Mouse (Mus musculus) adrenal gland, postnatal 14 days (tissue): Measurements from ENCODE around the gene Col11a2. TPM values are rescaled to one million over a fixed set of nuclear protein-coding genes. Genes with fewer than 3 reads are reported as not detected.

Source experiments
- DNase-seq: peaks from one replicate; pipeline ENCODE4 v3.0.0; 2021; ENCODE audit warnings: mixed read lengths
- microRNA-seq, 2 experiments: library from miRNA; unstranded; fragments of <30 nt; microRNA quantifications; one replicate each; pipeline ENCODE4 v1.2.0; 2021
- total RNA-seq: library from RNA; stranded (reverse); gene quantifications from 2 replicates; pipeline ENCODE4 v1.2.3, GENCODE M21; 2021

Gene Col11a2
- total RNA-seq, 1 experiment from 2014 or later, result 1.1 TPM

DNA sequence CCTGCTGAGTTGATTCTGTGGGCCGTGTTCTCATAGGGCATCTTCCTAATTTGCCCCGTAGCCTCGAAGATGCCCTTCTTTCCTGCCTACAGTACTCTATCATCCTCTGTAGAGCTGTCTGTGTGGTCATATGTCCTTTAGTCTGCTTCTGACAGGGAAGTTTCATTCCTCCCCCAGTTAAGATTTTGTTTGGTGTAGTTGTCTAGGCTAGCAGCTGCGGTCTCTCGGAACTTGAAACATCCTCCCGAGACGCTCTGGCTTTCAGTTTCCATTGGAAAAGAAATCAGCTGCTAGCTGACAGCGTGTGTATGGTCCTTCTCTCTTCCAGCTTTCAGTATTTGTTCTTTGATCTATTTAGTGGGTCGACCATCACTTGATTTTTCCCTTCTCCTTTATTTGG, 65.6 kb downstream of the Col11a2 start:
- no peak for DNase-seq

DNA sequence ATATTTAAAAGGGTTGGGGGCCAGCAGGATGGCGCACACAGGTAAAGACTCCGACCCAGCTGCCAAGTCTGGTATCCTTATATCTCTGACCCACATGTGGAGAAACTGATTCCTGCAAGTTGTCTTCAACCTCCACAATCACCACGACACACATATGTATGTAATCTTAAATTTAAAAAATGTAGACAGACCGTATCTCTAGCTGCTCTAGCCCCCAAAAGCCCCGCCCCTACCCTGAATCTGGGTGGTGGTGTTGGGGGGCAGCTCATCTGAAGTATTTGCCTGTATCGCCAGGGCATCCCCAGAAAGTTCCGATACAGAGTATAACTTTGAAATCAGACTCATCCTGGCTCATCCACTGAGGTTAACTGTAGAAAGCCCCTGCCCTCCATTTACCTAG, 67.3 kb downstream of the Col11a2 start:
- no peak for DNase-seq

DNA sequence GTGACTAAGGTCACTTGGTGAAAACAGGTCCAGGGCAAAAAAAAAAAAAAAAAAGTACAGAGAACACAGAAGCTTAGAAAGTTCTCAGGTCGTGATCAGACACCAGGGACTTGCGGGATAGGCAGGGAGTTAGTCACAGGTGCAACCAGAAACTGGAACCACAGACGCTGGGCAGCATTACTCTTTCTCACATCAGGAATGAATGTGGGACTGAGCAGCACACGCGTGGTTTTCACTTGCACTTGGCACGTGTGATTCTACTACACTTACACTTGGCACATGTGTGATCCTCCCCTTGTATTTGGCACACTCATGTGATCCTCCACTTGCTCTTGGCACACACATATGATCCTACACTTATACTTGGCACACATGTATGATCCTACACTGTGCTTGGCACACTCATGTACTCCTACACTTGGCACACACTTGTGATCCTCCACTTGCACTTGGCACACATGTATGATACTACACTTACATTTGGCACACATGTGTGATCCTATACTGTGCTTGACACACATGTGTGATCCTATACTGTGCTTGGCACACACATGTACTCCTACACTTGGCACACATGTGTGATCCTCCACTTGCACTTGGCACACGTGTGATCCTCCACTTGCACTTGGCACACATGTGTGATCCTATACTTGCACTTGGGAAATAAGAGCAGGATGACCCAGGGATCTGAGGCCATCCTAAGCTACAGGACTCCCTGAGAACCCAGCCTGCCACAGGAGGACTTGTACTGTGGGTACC, 68.1 kb downstream of the Col11a2 start:
- DNase-seq, result no peak

DNA sequence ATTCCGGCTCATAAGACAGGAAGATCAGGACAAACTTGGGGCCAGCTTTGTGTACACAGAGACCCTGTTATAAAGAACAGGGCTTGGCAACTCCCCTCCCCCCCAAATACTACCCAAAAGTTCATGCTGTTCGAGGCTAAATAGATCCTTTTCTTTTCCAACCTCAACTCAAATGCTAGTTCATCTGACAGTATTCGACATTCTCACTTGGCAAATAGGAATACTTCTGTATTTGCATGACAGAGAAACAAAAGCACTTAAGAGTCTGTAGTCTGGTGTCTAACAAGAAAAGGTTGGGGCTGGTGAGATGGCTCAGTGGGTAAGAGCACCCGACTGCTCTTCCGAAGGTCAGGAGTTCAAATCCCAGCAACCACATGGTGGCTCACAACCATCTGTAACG, 69.2 kb downstream of the Col11a2 start:
- no peak for DNase-seq

DNA sequence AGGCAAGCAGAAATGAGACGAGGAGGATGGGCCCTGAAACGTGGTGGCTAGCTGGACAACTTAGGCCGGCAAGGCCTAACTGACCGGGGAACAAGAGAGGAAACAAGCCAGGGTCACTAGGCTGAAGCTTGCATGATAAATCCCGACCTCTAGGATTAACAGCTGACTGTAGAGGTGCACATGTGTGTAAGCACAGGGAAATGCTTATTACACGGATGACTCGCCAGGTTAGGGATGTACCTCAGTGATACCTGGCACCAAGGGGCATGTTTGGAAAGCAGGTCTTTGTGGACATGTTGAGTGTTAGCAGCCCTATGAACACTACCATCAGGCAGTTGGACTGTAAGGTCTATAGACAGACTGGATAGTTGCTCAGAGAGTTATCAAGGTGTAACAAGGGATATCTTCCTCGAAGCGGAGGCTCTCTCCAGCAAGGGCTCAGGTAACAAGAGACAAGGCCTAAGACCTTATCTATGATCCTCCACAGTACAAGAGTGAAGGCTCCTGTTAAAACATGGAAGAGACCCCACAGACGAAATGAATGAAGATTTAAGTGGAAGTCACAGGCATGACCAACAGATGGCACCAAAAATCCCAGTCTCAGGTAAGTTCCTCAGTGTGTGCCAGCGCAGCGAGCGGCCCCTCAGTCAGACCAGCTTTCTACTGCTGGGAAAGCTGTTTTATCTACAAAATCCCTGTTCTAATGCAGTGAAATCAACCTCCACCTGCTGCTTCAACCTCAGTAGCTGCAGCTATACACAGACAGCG, 70.0 kb downstream of the Col11a2 start:
- DNase-seq, result no peak

DNA sequence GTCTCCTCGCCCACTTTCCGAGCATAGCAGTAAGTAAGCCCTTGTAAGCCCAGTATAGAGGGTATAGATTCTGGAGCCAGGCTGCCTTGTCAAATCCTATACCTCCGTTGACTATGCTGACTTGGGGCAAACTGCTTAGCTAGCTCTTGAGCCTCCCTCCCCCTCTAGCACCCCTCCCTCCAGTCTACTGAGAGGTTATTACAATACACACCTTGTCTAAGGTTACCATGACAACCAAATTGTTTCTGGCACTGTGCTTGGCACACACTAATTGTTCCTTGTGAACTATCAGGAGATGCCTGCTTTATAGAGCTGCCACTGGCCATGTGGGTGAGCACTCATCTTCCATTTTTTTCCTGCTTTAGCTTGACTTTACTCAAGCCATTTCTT, 70.6 kb downstream of the Col11a2 start:
- DNase-seq, result no peak

GRCm38 (mm10) chr17:34110309-34110708, 71.1 kb downstream of the Col11a2 start:
- no peak for DNase-seq

- no peak for DNase-seq
Observed at GRCm38 (mm10) chr17:34114114-34114513, 74.9 kb downstream of the Col11a2 start.

Small RNA genes within 50 kb of the gene (microRNA-seq; reads per million reads assigned to microRNA genes)
- gene Mir219a-1 (0.43 to 1.1 reads per million in 2 experiments), gene Mir219c (0 reads per million in 2 experiments)

Other genes starting within 250 kb of the Col11a2 start
- gene Kank3, start 228.9 kb upstream of the Col11a2 start, total RNA-seq, result 92.4 and 108 TPM in 2 replicates
- 1,257 and 1,514 TPM in 2 replicates for gene Rps28, start 214.9 kb upstream of the Col11a2 start, total RNA-seq
- gene Ndufa7, start 214.9 kb upstream of the Col11a2 start, total RNA-seq, result 505 and 552 TPM in 2 replicates
- gene Cd320, start 196.3 kb upstream of the Col11a2 start, total RNA-seq, result 31.5 and 36.5 TPM in 2 replicates
- not detected in 2 replicates for gene Gm7029, start 165.6 kb upstream of the Col11a2 start, total RNA-seq
- 11.0 and 12.4 TPM in 2 replicates for gene Kifc1, start 148.8 kb upstream of the Col11a2 start, total RNA-seq
- gene Platr17, start 134.3 kb upstream of the Col11a2 start, total RNA-seq, result not detected in 2 replicates
- 27.7 and 32.0 TPM in 2 replicates for gene Daxx, start 130.0 kb upstream of the Col11a2 start, total RNA-seq
- 132 and 145 TPM in 2 replicates for gene Tapbp, start 123.5 kb upstream of the Col11a2 start, total RNA-seq
- 25.5 and 34.5 TPM in 2 replicates for gene Zbtb22, start 123.5 kb upstream of the Col11a2 start, total RNA-seq
- gene Rgl2, start 109.9 kb upstream of the Col11a2 start, total RNA-seq, result 53.2 and 80.3 TPM in 2 replicates
- gene Pfdn6, start 99.1 kb upstream of the Col11a2 start, total RNA-seq, result 96.2 and 102 TPM in 2 replicates
- 32.9 and 35.7 TPM in 2 replicates for gene Wdr46, start 98.8 kb upstream of the Col11a2 start, total RNA-seq
- gene B3galt4, start 87.9 kb upstream of the Col11a2 start, total RNA-seq, result 3.2 and 6.2 TPM in 2 replicates
- 46.8 and 52.9 TPM in 2 replicates for gene Vps52, start 83.6 kb upstream of the Col11a2 start, total RNA-seq
- gene Rps18, start 83.4 kb upstream of the Col11a2 start, total RNA-seq, result 760 and 860 TPM in 2 replicates
- gene H2-K1, start 39.1 kb upstream of the Col11a2 start, total RNA-seq, result 212 and 322 TPM in 2 replicates
- 36.6 and 42.5 TPM in 2 replicates for gene Ring1, start 14.8 kb upstream of the Col11a2 start, total RNA-seq
- 207 and 212 TPM in 2 replicates for gene H2-Ke6, start 11.4 kb upstream of the Col11a2 start, total RNA-seq
- gene Slc39a7, start 7.8 kb upstream of the Col11a2 start, total RNA-seq, result 127 and 161 TPM in 2 replicates
- 54.5 and 66.6 TPM in 2 replicates for gene Rxrb, start 7.6 kb upstream of the Col11a2 start, total RNA-seq
- 0.33 and 4.1 TPM in 2 replicates for gene H2-Oa, start 52.9 kb downstream of the Col11a2 start, total RNA-seq
- gene H2-DMa, start 80.1 kb downstream of the Col11a2 start, total RNA-seq, result 8.0 and 18.8 TPM in 2 replicates
- gene Brd2, start 83.2 kb downstream of the Col11a2 start, total RNA-seq, result 198 and 203 TPM in 2 replicates
- gene H2-DMb2, start 103.9 kb downstream of the Col11a2 start, total RNA-seq, result 2.7 and 17.0 TPM in 2 replicates
- gene H2-DMb1, start 113.6 kb downstream of the Col11a2 start, total RNA-seq, result 3.6 and 8.3 TPM in 2 replicates
- gene Tap1, start 148.1 kb downstream of the Col11a2 start, total RNA-seq, result 11.1 and 20.4 TPM in 2 replicates
- 6.9 and 12.2 TPM in 2 replicates for gene Psmb9, start 148.3 kb downstream of the Col11a2 start, total RNA-seq
- 21.0 and 33.6 TPM in 2 replicates for gene Psmb8, start 158.3 kb downstream of the Col11a2 start, total RNA-seq
- gene Tap2, start 164.1 kb downstream of the Col11a2 start, total RNA-seq, result 33.2 and 34.9 TPM in 2 replicates
- 1.3 and 16.6 TPM in 2 replicates for gene H2-Ob, start 199.5 kb downstream of the Col11a2 start, total RNA-seq
- gene H2-Ab1, start 218.3 kb downstream of the Col11a2 start, total RNA-seq, result 19.8 and 71.0 TPM in 2 replicates
- 21.7 and 108 TPM in 2 replicates for gene H2-Aa, start 248.4 kb downstream of the Col11a2 start, total RNA-seq